Mouse (Mus musculus) limb, embryonic 12.5 days (tissue): ENCODE results near the gene Reep3. TPM values are rescaled to one million over a fixed set of nuclear protein-coding genes. Genes with fewer than 3 reads are reported as not detected.
A peak's percentile ranks its signal among the peaks of the same experiment; 100 is the strongest.
"Not testable (repeated sequence)": the region's sequence is repeated elsewhere in the genome, so short reads cannot be mapped to it uniquely, and the experiment has no call there.

Experiments
- ATAC-seq: fragments of 200-750 bp; cut with Nextera tagmentation; 2 replicates; pipeline ENCODE4 v1.8.0; 2017; ENCODE audit warnings: low read depth, moderate TSS enrichment; ENCODE audit not compliant: insufficient number of reproducible peaks, insufficient read depth, low FRiP score, low TSS enrichment
- H3K27ac ChIP-seq: fragments of 300-500 bp; sonication (generic); 2 replicates; pipeline ENCODE4 v1.5.1; 2016; ENCODE audit warnings: mild to moderate bottlenecking, moderate library complexity
- H3K27me3 ChIP-seq: fragments of 300-500 bp; sonication (generic); 2 replicates; pipeline ENCODE4 v1.6.1; 2016; ENCODE audit warnings: mild to moderate bottlenecking, moderate library complexity
- H3K36me3 ChIP-seq: fragments of 300-500 bp; sonication (generic); 2 replicates; pipeline ENCODE4 v1.6.1; 2016; ENCODE audit warnings: mild to moderate bottlenecking, moderate library complexity
- H3K4me1 ChIP-seq: fragments of 300-500 bp; sonication (generic); replicated peaks from 2 replicates; pipeline ENCODE4 v1.6.1; 2016
- H3K4me2 ChIP-seq: fragments of 300-500 bp; sonication (generic); 2 replicates; pipeline ENCODE4 v1.6.1; 2016; ENCODE audit warnings: mild to moderate bottlenecking, moderate library complexity
- H3K4me3 ChIP-seq: fragments of 300-500 bp; sonication (generic); replicated peaks from 2 replicates; pipeline ENCODE4 v1.5.1; 2016; ENCODE audit warnings: mild to moderate bottlenecking
- H3K9ac ChIP-seq: fragments of 300-500 bp; sonication (generic); replicated peaks from 2 replicates; pipeline ENCODE4 v1.6.1; 2016; ENCODE audit warnings: mild to moderate bottlenecking, moderate library complexity
- H3K9me3 ChIP-seq: fragments of 300-500 bp; sonication (generic); 2 replicates; pipeline ENCODE4 v1.6.1; 2016; ENCODE audit warnings: mild to moderate bottlenecking, moderate library complexity
- WGBS: fragments of 180-500 bp; shearing (Covaris S2); methylation state at CpG from one replicate; pipeline ENCODE4 v1.1.7; 2016; 5-methylcytosine and 5-hydroxymethylcytosine counted together
- polyA plus RNA-seq: library from polyadenylated mRNA; unstranded; fragments of >200 nt; fragmentation: Nextera tagmentation; extraction: Ambion mirVana; gene quantifications from 2 replicates; pipeline ENCODE4 v1.2.1, GENCODE M21; 2016

Reep3 gene
- polyA plus RNA-seq, 1 experiment from 2014 or later, result 33.3 TPM

DNA sequence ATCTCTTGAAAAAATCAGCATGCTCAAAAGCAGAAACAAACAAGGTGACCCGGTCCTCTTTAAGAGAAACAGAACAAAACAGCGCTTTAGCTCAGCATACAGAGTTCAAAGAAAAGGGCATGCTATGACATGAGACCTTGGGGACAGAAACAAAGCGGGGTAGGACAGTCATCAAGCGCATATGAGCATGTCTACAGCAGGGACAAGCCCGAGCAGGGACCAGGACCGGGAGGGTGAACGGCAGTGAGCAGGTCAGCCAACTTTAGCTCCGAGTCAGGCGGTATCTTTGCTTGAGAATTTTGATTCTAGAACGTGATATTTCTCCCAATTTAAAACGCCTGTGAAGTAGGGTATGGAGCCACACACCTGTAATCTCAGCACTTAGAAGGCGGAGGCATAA, 86.2 kb downstream of the Reep3 start:
- Histone ChIP-seq H3K9me3 (no peaks in the 10 kb centered on the region), H3K9ac (no peak overlapping the region), H3K36me3 (peaks cover 16% of the 10 kb centered on the region), H3K4me3 (no peak overlapping the region), H3K4me1 (peaks cover under 1% of the 10 kb centered on the region; the same call in 1 of the 2 replicates), H3K27ac (no peak overlapping the region), H3K27me3 (no peaks in the 10 kb centered on the region), H3K4me2 (no peak overlapping the region)
- 88% methylated on average over 12 of the region's 12 CpGs for WGBS
- ATAC-seq, result no peak

DNA sequence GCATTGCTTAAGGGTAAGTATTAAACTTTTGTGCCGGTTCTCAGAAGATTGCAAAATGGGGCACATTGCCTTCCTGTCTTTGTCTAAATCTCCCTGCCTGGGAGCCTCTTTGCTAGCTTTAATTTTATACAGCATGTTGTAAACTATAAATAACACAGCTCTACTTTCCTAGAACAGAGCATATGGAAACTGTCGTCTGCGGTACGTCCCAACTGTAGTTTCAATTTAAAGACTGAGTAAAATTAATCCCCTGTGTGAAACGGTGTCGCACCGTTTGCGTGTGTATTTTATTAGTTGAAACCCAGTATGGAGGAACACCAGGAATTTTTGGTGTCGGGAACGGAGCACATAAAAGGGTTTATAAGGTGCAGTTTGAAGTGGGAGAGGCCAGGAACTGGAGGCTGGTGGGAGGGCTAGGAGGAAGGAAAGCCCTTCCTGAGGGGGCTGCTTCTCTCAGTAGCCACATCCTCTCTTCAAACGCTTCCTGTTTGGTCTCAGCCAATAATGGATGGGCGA, 92.2 kb downstream of the Reep3 start:
- peaks cover 8% of the 10 kb centered on the region; the same call in 1 of the 2 replicates for H3K9me3 ChIP-seq
- under 1% methylated on average over 12 of the region's 12 CpGs for WGBS
- H3K4me2 ChIP-seq, result peak overlapping the region; percentile 62
- no peaks in the 10 kb centered on the region for H3K36me3 ChIP-seq
- no peaks in the 10 kb centered on the region for H3K27me3 ChIP-seq
- peak overlapping the region; percentile 97 for H3K27ac ChIP-seq
- ATAC-seq, result peak; percentile 64
- H3K4me1 ChIP-seq, result peaks cover 39% of the 10 kb centered on the region
- H3K4me3 ChIP-seq, result peak overlapping the region; percentile 33
- H3K9ac ChIP-seq, result 0 out of 2 replicates have a peak overlapping the region, but pooled peaks have one; percentile 8

DNA sequence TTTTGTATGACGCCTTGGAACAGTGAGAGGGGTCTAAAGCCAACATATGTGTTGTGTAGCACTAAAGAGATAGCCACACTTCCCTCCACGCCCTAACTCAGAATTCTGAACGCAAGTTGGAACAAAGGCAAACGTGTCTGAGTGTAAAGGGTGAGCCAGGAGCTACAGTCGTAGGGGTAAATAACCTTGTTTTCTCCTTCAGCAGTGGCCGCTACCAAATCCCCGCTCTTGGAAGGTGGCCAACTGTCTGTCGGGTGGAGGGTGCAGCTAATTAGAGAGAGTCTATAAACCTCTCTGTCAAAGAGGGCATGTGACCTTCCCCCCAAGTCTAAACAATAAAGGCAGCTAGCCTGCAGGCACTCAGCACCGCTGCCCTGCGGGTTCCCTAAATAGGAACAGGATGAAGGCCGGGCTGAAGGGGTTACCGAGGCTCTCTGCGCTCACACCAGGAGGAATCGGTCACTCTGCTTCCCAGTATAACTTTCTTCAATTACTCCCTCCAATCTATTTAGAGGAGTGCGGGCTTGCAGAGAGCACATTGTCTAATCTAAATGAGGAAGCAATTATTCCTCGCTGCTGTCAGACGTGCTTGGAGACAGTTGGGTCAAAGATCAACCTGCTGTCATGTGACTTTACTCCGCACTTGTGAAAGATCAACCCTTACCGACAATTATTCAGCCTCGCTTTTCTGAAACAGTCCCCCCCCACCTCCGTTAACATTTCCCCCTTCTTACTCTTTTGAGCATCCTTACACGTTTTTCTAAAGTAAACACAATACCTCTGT, 92.8 kb downstream of the Reep3 start:
- Histone ChIP-seq H3K27ac (peak overlapping the region; percentile 97), H3K4me3 (peak overlapping the region; percentile 33), H3K27me3 (no peaks in the 10 kb centered on the region), H3K4me1 (peaks cover 39% of the 10 kb centered on the region), H3K4me2 (peak overlapping the region; percentile 62), H3K9ac (peak overlapping the region; percentile 35; the same call in 1 of the 2 replicates), H3K36me3 (no peaks in the 10 kb centered on the region), H3K9me3 (peaks cover 8% of the 10 kb centered on the region; the same call in 1 of the 2 replicates)
- WGBS, result under 1% methylated on average over 22 of the region's 22 CpGs
- peak; percentile 8 for ATAC-seq

- Histone ChIP-seq H3K4me3 (peak overlapping the region; percentile 33), H3K36me3 (no peaks in the 10 kb centered on the region), H3K4me1 (peaks cover 39% of the 10 kb centered on the region), H3K9me3 (peaks cover 8% of the 10 kb centered on the region; the same call in 1 of the 2 replicates), H3K27me3 (no peaks in the 10 kb centered on the region), H3K4me2 (peak overlapping the region; percentile 62), H3K9ac (peak overlapping the region; percentile 47), H3K27ac (peak overlapping the region; percentile 97)
- WGBS, result under 1% methylated on average over 25 of the region's 25 CpGs
- peak; percentile 68 for ATAC-seq
Measured at GRCm38 (mm10) chr10:67003009-67003742, 93.6 kb downstream of the Reep3 start.

GRCm38 (mm10) chr10:67002207-67003008, 94.3 kb downstream of the Reep3 start:
- 8% methylated on average over 30 of the region's 30 CpGs for WGBS
- peak overlapping the region; percentile 62 for H3K4me2 ChIP-seq
- H3K4me1 ChIP-seq, result peaks cover 39% of the 10 kb centered on the region
- ATAC-seq, result peak; percentile 80
- H3K4me3 ChIP-seq, result peak overlapping the region; percentile 33
- no peaks in the 10 kb centered on the region for H3K27me3 ChIP-seq
- peak overlapping the region; percentile 97 for H3K27ac ChIP-seq
- no peaks in the 10 kb centered on the region for H3K36me3 ChIP-seq
- peaks cover 8% of the 10 kb centered on the region; the same call in 1 of the 2 replicates for H3K9me3 ChIP-seq
- peak overlapping the region; percentile 47 for H3K9ac ChIP-seq

GRCm38 (mm10) chr10:67000958-67001615, 95.7 kb downstream of the Reep3 start:
- not testable (repeated sequence) for H3K36me3 ChIP-seq, H3K4me2 ChIP-seq, H3K9me3 ChIP-seq, H3K27ac ChIP-seq, ATAC-seq, H3K9ac ChIP-seq, H3K4me3 ChIP-seq, H3K27me3 ChIP-seq
- WGBS, result 93% methylated on average over 13 of the region's 13 CpGs
- H3K4me1 ChIP-seq, result peaks cover 39% of the 10 kb centered on the region

- peaks cover 39% of the 10 kb centered on the region for H3K4me1 ChIP-seq
- peaks cover 8% of the 10 kb centered on the region; the same call in 1 of the 2 replicates for H3K9me3 ChIP-seq
- WGBS, result over 99% methylated on average over 5 of the region's 5 CpGs
- H3K27me3 ChIP-seq, result no peaks in the 10 kb centered on the region
- H3K4me3 ChIP-seq, result no peak overlapping the region
- H3K27ac ChIP-seq, result no peak overlapping the region
- no peak overlapping the region for H3K4me2 ChIP-seq
- no peak for ATAC-seq
- no peak overlapping the region for H3K9ac ChIP-seq
- no peaks in the 10 kb centered on the region for H3K36me3 ChIP-seq
Measured at GRCm38 (mm10) chr10:67000136-67000535, 96.6 kb downstream of the Reep3 start.

GRCm38 (mm10) chr10:66998770-66999169, 98.0 kb downstream of the Reep3 start:
- H3K36me3 ChIP-seq, result no peaks in the 10 kb centered on the region
- 93% methylated on average over 7 of the region's 7 CpGs for WGBS

GRCm38 (mm10) chr10:66995181-66995580, 101.6 kb downstream of the Reep3 start:
- no peak overlapping the region for H3K4me3 ChIP-seq
- 69% methylated on average over 6 of the region's 6 CpGs for WGBS
- H3K4me2 ChIP-seq, result no peak overlapping the region
- peaks cover 13% of the 10 kb centered on the region for H3K4me1 ChIP-seq
- no peak overlapping the region for H3K9ac ChIP-seq
- H3K9me3 ChIP-seq, result peaks cover 3% of the 10 kb centered on the region; the same call in 1 of the 2 replicates
- H3K27ac ChIP-seq, result peak overlapping the region; percentile 67; the same call in 1 of the 2 replicates
- no peak for ATAC-seq
- no peaks in the 10 kb centered on the region for H3K36me3 ChIP-seq
- no peaks in the 10 kb centered on the region for H3K27me3 ChIP-seq

More at GRCm38 (mm10) chr10:66998770-66999169, 98.0 kb downstream of the Reep3 start:
- Histone ChIP-seq H3K9ac (no peak overlapping the region), H3K4me2 (no peak overlapping the region), H3K4me1 (peaks cover 36% of the 10 kb centered on the region), H3K9me3 (peaks cover 8% of the 10 kb centered on the region; the same call in 1 of the 2 replicates), H3K27me3 (no peaks in the 10 kb centered on the region), H3K4me3 (no peak overlapping the region), H3K27ac (no peak overlapping the region)
- no peak for ATAC-seq

- Histone ChIP-seq H3K27ac (peak overlapping the region; percentile 67), H3K27me3 (no peaks in the 10 kb centered on the region), H3K4me3 (no peak overlapping the region), H3K4me1 (peaks cover 13% of the 10 kb centered on the region), H3K9me3 (peaks cover 10% of the 10 kb centered on the region), H3K9ac (no peak overlapping the region), H3K4me2 (no peak overlapping the region), H3K36me3 (no peaks in the 10 kb centered on the region)
- 53% methylated on average over 5 of the region's 5 CpGs for WGBS
- peak; percentile 62 for ATAC-seq
Measured at GRCm38 (mm10) chr10:66994469-66994868, 102.3 kb downstream of the Reep3 start.
